Mouse (Mus musculus) layer of hippocampus, postnatal 10 days (tissue): ENCODE data around the gene Casc1. TPM values are rescaled to one million over a fixed set of nuclear protein-coding genes. Genes with fewer than 3 reads are reported as not detected.

Source experiments
- DNase-seq, 2 experiments: peaks; one replicate each; pipeline ENCODE4 v3.0.0; 2021; ENCODE audit warnings: low spot score in 2 of 2
- long read RNA-seq: library from polyadenylated mRNA; stranded (forward); transcript quantifications from one replicate; pipeline ENCODE4 v2.0.0, GENCODE M21; 2023
- total RNA-seq, 2 experiments: library from RNA; stranded (reverse); gene quantifications; 2 replicates each; pipeline ENCODE4 v1.2.3; 2021

Casc1 gene
- total RNA-seq, result 1 to 10 TPM; 1.4 to 2.2 TPM
- long read RNA-seq, result 0 reads

DNA sequence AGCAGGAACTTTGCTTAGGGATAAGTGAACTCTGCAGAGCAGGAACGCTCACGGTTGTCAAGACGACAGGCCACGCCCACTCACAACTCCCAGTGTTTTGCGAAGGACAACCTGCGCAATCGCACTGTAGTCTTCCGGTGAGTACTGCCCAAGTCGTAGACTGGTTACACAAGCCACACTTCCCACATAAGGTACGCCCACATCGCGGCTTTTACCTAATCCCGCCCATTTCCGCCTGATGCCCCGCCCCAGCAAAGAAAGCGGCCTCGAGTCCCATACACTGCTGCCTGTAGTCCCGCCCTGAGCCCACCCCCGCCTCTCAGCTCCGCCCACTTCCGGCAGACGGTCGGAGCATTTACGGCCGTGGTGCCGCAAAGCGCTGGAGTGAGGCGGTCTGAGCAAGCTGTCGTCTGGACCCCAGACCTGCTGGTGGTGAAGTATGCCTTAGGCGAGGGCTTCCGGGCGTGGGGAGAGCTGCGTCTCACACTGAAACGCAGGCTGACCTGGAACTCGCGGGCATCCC is at the start of gene Casc1, which contains the start of gene Etfrf1:
Gene Casc1, minus strand, starts transcription at position 190 of the 523 bp plus-strand sequence.
Gene Etfrf1, plus strand, starts transcription at position 319 of the 523 bp plus-strand sequence.
- peak; percentile 95 to 96 for DNase-seq

- no peak for DNase-seq
Observed at GRCm38 (mm10) chr6:145256701-145257073, 45.9 kb upstream of the Casc1 start.

- DNase-seq, result no peak
Observed at GRCm38 (mm10) chr6:145255952-145256700, 45.3 kb upstream of the Casc1 start.

DNA sequence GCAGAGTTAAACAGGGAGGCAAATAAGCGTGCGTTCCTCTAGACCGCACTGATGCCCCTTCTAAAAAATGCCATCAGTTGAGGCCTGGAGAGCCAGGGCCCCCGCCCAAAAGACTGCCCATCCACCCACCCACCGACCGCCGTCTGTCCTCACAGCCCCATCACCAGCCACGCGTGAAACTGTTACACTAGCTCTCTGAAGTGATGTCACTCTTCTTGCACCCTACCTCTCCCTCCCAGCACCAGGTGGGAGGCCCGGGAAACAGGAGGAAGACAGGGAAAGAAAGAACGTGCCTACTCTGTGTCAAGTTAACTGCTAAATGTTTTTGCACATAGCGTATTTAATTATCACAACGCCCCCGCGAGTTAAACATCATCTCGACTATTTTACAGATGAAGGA is 40.0 kb upstream of the Casc1 start:
- peak; percentile 15 to 30 for DNase-seq

DNA sequence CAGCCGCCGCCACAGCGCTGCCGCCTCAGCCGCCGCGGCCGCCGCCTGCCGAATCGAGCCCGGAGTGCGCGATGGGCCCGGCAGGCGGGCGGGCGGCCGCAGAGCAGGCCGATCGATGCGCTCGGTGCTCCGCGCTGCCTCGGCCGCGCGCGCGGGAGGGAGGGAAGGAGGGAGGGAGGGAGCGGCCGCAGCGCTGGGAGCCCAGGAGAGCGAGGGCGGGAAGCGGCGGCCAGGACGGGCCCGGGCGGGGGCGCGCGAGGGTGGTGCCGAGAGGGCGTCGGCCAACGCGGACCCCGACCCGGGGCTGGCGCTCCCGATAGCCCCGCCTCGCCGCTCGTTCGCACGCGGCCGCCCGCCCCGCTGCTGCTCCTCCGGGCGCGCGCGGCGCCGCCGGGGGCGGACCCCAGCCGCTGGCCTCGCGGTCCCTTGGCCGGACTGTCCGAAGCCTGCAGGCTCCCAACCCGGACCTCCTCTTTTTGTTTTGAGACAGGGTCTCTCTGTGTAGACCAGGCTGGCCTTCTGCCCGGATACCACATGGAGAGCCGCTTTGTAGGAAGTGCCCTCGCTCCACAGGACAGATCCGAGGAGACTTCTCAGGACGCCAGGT is 39.5 kb upstream of the Casc1 start, which contains the start of gene Kras:
Gene Kras, minus strand, starts transcription at position 55 of the 607 bp plus-strand sequence.
- peak; percentile 90 to 94 for DNase-seq

DNA sequence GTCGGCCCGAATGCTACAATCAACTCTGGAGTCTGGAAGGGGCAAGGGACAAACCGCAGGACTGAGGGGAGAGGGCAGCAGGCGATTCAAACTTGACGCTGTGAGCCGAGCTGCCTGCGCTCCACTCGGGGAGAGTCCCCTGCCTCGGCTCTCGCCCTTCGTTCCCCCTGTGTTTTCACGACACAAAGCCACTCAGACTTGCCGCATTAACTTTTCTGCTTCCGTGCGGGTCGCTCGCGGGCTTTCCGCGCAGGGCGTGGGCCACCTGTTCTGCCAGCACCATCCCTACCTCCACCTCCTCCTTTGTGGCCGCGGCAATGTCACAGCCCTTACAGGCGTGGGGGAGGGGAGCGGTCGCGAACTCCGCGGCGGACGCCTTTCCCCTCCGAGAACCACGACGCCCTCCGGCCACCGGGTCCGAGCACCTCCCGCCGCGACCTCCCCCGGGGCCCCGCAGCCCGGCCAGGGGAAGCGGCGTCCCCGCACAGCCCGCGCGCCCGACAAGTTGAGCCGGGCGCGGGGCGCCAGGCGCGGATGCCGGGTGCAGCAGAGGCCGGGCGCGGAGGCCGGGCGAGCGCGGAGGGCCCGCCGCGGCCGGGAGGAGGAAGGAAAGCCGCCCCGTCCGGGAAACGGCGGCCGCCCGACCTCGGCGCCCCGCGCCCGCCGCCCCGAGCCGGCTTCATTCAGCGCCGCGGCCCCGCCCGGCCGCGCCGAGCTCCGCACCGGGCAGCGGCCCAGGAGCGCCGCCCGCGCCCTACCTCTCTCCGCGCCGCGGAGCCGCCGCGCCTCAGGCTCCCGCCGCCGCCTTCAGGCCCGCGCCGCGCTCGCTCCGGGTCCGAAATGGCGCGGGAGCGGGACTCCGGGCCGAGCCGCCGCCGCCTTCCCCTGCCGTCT is 38.7 kb upstream of the Casc1 start:
- DNase-seq, result peak; percentile 41 to 63

GRCm38 (mm10) chr6:145247886-145248285 is 37.1 kb upstream of the Casc1 start:
- no peak for DNase-seq

GRCm38 (mm10) chr6:145246841-145247240 is 36.0 kb upstream of the Casc1 start:
- no peak for DNase-seq

DNA sequence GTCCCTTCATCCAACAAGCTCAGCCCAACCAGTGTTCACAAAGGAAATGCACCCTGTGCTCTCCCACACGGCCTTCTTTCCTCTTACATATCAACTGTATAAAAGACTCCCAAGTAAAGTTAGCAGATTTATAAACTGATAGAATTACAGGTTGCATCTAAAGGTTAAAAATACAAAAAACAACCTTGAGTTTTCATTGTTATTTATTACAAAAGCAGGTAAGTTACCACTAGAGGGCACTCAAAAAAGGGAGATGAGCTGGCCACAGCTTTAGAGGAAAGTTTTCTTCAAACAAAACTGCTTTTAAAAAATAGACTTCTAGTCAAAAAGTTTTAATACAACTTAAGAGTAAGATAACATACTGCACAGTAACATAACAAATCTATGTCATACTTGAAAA is 31.7 kb upstream of the Casc1 start:
- no peak for DNase-seq

GRCm38 (mm10) chr6:145240285-145240684 is 29.5 kb upstream of the Casc1 start:
- DNase-seq, result no peak

DNA sequence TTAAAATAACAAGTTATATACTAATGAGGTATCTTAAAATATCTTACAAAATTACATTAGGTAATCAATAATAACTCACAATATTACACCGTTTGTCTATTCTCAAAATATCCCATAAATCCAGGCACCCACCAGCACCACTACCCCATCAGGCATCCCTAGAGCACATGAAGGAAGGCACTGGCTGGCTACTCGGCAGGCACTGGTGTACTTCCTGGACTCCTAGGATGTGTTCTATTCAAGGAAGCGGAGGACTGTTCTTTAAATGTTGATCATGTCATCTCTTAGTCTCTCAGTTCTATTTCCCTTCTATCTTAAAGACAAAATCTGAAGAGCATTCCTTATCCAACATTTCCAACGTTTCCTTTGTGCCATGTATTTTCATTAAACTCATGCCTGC is 26.3 kb upstream of the Casc1 start:
- DNase-seq, result no peak

- DNase-seq, result no peak
Observed at GRCm38 (mm10) chr6:145235367-145235766, 24.6 kb upstream of the Casc1 start.

GRCm38 (mm10) chr6:145234391-145234790 is 23.6 kb upstream of the Casc1 start:
- no peak for DNase-seq

GRCm38 (mm10) chr6:145226296-145226695 is 15.5 kb upstream of the Casc1 start:
- no peak for DNase-seq

DNA sequence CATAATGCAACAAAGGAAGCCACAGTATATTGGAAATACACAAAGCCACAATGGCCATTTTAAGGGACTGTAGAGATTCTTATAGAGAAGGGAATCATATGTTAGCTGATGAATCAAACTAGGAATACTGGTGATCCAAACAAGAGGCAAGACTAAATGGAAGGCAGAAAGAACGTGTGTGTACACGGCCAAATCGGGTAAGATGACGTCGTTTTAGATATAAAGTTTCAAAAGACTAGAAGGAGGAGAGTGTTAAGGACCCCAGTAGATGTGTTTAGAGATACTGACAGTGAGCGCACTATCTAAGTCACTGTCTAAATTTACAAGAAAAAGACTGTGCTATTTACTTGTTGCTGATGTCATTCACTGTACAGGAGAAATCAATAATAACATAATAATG is 13.4 kb upstream of the Casc1 start:
- no peak for DNase-seq

DNA sequence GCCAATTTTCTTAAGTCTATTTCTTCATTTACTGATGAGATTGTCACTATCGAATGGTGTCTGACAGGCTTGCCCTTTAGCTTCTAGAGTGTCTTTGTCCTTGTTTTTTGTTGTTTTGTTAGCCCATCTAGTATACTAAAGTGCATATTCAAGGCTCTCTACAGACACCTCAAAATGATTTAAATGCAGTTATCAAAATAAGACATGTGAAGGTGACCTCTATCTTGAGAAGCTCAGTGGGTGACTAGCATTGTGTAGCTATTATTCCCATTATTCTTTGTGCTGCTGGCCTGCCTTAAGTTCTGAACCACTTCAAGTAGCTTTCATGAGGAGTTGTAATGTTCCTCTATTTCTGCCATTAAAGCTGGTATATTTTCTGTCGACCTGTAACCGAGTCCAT is 5.0 kb upstream of the Casc1 start:
- DNase-seq, result no peak

DNA sequence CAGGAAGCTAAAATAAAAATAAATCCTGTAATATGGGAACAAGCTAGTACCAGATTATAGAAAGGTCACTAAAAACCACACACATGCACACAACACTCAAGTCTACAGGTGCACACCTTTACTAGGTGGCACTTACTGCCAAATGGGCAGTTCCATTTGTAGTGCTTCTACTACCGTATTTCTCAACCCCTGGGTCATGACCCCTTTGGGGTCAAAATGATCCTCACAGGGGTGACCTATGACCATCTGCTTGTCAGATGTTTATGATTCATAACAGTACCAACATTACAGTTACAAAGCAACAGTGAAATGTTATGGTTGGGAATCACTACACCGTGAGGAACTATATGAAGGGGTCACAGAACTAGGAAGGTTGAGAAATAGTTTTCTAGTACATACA is 3.1 kb upstream of the Casc1 start:
- no peak for DNase-seq

- DNase-seq, result no peak
Observed at GRCm38 (mm10) chr6:145211376-145212305, 836 bp upstream of the Casc1 start.

- DNase-seq, result no peak
Observed at GRCm38 (mm10) chr6:145210056-145210680, 637 bp downstream of the Casc1 start.

- DNase-seq, result no peak
Observed at GRCm38 (mm10) chr6:145205142-145205541, 5.7 kb downstream of the Casc1 start.
